Mouse (Mus musculus): ENCODE measurements at regions not wholly inside any gene's neighbourhood (a gene's known extent, or its start where the extent isn't known, plus 50 kb on each side); places are given as distances from the start of the nearest gene placed in this dataset.

GRCm38 (mm10) chr5:43042585-43042984, 190.4 kb upstream of the Cpeb2 start:
- no peak for TF ChIP-seq CTCF (IDR thresholded peaks at IDR 0.05; ENCODE audit: borderline replicate concordance, insufficient read depth, low read length)
- no peak for TF ChIP-seq POLR2A (IDR thresholded peaks at IDR 0.05; ENCODE audit: low read depth, low read length)

All from embryonic fibroblast, embryonic 13.5 days (primary cell).